Mouse (Mus musculus): ENCODE measurements around the gene Nrxn1. TPM values are rescaled to one million over a fixed set of nuclear protein-coding genes. Genes with fewer than 3 reads are reported as not detected.

Nrxn1 gene
- total RNA-seq, 2 experiments from 2014 or later: 412 to 435 TPM

DNA sequence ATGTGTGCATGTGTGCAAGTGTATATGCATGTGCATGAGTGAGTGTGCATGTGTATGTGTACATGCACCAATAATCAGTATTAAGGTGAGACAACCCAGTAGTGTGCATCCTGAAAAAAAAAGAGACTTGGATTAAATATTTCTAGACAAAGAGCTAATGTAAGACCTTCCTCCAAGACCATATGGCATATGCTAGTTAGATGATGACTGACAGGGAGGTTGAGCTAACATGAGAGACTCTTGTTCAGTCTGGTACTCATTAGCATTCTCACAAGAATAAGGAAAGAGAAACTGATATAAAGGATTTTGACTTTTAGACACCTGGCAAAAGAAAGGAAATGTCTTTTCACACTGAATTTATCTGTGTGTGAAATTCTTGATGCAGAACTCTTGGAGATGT lies 408.7 kb downstream of the Nrxn1 start:
- no peak for DNase-seq (ENCODE audit: low spot score in 2 of 2)

- peak in 1 of 2 experiments; percentile 29 for DNase-seq (ENCODE audit: low spot score in 2 of 2)
Observed at GRCm38 (mm10) chr17:90681019-90681418, 411.9 kb downstream of the Nrxn1 start.

- no peak for DNase-seq (ENCODE audit: low spot score in 2 of 2)
Observed at GRCm38 (mm10) chr17:90676676-90677075, 416.2 kb downstream of the Nrxn1 start.

GRCm38 (mm10) chr17:90662318-90662717 lies 430.6 kb downstream of the Nrxn1 start:
- no peak for DNase-seq (ENCODE audit: low spot score in 2 of 2)

DNA sequence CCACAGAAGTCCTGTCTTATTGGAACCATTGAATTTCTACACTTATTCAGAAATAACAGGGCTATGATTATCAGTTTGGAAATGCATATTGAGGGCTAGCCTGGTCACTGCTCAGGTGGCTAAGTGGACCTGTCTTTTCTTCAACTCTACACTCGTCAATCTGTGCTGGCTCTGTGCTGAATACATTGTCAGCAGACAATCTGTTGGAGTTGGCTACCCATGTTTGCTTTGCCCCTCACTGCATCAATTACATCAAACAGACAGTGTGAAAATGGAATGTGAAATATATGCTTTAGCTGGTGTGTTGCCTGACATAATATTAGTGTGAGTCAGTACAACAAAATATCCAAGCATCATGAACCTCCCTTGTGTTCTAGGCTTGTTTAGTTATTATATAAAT lies 438.4 kb downstream of the Nrxn1 start:
- no peak for DNase-seq (ENCODE audit: low spot score in 2 of 2)

DNA sequence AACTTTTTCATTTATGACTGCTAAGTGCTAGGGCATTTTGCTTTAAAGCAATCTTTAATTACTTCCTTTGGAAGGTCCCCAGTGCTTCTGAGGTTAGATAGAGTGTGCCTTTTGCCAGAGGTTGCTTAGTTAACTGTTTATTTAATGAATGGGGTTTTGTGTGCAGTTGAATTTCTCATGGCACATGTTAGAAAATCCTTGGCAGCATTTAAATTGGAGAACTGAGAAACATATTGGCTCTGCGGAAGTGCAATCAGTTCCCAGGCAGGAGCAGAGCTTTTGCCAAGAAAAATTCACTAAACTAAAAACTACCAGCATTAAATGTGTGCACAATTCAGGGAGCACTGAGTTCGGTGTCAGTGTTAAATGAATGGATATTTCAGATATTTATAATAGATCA lies 439.5 kb downstream of the Nrxn1 start:
- DNase-seq (ENCODE audit: low spot score in 2 of 2): peak; percentile 36 to 81

- no peak for DNase-seq (ENCODE audit: low spot score in 2 of 2)
Observed at GRCm38 (mm10) chr17:90650279-90650678, 442.6 kb downstream of the Nrxn1 start.

DNA sequence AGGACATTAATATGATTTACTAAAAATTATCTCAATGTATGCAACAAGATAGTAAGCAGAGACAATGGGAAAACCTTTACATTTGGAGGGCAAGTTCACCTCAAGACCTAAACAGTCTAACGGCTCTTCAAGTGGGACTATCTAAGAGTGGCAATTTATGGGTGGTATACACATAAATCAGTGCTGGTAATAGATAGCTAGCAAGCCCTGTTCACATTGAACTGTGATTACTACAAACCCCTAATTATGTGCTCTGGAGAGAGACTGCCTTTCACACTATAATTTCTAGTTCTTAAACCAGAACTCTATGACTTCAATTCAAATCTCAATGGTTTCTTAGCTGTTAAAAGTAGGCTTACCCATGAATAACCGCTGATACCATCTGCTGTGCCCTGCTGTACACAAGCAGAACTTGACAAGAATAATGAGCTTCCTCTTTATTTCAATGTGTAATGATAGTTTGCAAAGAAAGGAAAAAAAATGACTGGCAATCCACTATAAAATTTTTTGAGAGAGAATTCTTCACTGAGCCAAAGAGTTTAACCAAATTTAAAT lies 453.8 kb downstream of the Nrxn1 start:
- DNase-seq (ENCODE audit: low spot score in 2 of 2): peak; percentile 17 to 68

GRCm38 (mm10) chr17:90638183-90638727 lies 454.6 kb downstream of the Nrxn1 start:
- DNase-seq (ENCODE audit: low spot score in 2 of 2): no peak

GRCm38 (mm10) chr17:90631371-90631770 lies 461.5 kb downstream of the Nrxn1 start:
- DNase-seq (ENCODE audit: low spot score in 2 of 2): no peak

DNA sequence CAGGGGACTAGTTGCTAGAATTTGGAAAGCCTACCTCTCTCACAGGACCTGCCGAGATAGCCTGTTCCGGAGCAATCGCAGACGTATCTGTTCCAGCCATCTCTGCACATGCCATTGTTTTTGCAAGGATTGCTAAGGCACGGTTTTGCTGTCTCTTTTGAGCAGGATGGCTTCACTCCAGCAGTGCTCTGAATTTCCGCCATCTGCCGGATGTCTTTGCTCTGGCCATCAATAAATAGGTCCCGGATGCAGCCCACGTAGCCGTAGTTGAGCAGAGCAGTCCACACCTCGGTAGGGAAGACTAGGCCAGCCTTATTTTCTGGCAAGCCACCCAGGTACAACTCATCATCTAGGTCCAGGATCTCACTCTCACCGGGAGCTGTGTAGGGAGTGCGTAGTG lies 463.0 kb downstream of the Nrxn1 start:
- DNase-seq (ENCODE audit: low spot score in 2 of 2): peak; percentile 37 to 57

GRCm38 (mm10) chr17:90628469-90628868 lies 464.4 kb downstream of the Nrxn1 start:
- DNase-seq (ENCODE audit: low spot score in 2 of 2): peak; percentile 49 to 82

DNA sequence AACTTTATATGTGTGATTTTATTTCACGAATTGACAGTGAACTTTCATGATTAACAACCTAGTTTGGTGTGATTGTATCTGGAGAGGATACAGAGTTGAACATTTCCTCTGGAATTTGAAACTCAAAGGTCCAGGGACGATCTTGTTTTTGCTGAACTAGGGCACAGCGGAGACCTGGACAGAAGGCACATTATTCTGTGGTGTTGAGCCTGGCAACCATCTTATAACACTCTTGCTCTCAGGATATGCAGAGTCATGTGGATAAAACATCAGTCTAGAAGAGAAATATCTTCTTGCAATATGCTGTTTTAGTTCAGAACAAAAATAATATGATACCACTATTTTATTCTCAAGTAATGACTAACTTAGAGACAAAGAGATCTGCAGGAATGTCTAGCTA lies 464.9 kb downstream of the Nrxn1 start:
- DNase-seq (ENCODE audit: low spot score in 2 of 2): peak in 1 of 2 experiments; percentile 24

GRCm38 (mm10) chr17:90627395-90627794 lies 465.5 kb downstream of the Nrxn1 start:
- DNase-seq (ENCODE audit: low spot score in 2 of 2): peak in 1 of 2 experiments; percentile 30

- no peak for DNase-seq (ENCODE audit: low spot score in 2 of 2)
Observed at GRCm38 (mm10) chr17:90624591-90625266, 468.1 kb downstream of the Nrxn1 start.

- no peak for DNase-seq (ENCODE audit: low spot score in 2 of 2)
Observed at GRCm38 (mm10) chr17:90621828-90622227, 471.0 kb downstream of the Nrxn1 start.

GRCm38 (mm10) chr17:90615019-90615418 lies 477.9 kb downstream of the Nrxn1 start:
- no peak for DNase-seq (ENCODE audit: low spot score in 2 of 2)

GRCm38 (mm10) chr17:90607427-90607806 lies 485.5 kb downstream of the Nrxn1 start:
- DNase-seq (ENCODE audit: low spot score in 2 of 2): no peak

- DNase-seq (ENCODE audit: low spot score in 2 of 2): peak; percentile 71 to 91
Observed at GRCm38 (mm10) chr17:90606718-90607426, 486.0 kb downstream of the Nrxn1 start.

GRCm38 (mm10) chr17:90599570-90600524 lies 493.0 kb downstream of the Nrxn1 start:
- no peak for DNase-seq (ENCODE audit: low spot score in 2 of 2)

All from layer of hippocampus, adult 18-20 months (tissue).